Mouse (Mus musculus) kidney, adult 11 months (tissue): ENCODE measurements around the gene 1600014C10Rik.
A peak's percentile ranks its signal among the peaks of the same experiment; 100 is the strongest.

ENCODE experiments used
- DNase-seq: peaks from one replicate; pipeline ENCODE4 v3.0.0; 2022

The 1600014C10Rik gene

DNA sequence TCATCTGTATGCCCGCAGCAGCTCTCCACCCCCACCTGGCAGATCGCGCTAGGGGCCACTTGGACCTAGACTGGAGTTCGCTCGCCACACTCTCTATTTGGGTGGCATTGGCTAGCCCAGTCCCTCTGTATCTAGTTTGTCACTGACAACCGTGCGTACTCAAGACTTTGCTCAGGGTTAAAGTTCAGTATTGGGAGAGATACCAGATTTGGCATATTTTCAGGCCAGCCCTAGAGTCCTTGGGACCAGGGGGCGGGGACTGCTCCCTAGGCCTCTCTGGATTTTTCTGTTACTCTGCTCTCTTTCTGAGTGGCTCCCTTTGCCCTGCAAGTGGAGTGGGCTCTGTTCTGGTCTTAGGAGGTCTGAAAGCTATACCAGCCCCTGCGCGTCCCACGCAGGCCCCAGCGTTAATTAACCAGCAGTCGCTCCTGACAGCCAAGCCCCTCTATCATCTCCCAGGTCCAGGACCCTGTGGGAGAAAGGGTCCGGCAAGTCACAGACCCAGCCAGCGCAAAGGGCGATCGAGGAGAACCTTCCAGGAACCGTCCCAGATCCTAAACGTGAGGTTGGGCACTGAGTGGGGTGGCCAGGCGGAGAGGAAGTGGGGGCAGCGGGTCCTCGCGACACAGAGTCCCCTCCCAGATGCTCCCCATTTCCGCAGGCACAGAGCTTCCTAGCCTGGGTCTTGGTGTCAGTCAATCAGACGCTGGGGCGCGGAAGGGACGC, at the start of gene 1600014C10Rik:
Gene 1600014C10Rik (plus strand): TSS at position 256 of the 726 bp plus-strand sequence.
- no peak for DNase-seq

- DNase-seq, result no peak
Observed at GRCm38 (mm10) chr7:38134471-38134870, 48.5 kb upstream of the 1600014C10Rik start.

DNA sequence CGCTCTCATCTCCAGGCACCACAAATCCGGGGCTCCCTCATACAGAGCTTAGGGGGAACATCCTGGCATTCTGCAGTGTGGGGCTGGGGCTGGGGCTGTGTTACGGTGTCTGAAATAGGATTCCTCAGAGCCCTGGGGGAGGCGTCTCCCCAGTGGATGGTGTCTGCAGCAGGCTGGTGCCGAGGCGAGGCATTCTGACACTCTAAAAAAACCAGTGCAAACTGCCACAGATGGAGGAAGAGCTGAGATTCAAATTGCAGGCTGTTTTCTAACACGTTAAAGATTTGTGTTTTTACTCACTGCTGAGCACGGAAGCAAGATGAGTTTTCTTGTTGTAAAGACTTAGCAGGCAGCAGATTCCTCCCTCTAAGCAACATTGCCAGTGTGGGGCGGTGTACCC, 42.7 kb upstream of the 1600014C10Rik start:
- no peak for DNase-seq

DNA sequence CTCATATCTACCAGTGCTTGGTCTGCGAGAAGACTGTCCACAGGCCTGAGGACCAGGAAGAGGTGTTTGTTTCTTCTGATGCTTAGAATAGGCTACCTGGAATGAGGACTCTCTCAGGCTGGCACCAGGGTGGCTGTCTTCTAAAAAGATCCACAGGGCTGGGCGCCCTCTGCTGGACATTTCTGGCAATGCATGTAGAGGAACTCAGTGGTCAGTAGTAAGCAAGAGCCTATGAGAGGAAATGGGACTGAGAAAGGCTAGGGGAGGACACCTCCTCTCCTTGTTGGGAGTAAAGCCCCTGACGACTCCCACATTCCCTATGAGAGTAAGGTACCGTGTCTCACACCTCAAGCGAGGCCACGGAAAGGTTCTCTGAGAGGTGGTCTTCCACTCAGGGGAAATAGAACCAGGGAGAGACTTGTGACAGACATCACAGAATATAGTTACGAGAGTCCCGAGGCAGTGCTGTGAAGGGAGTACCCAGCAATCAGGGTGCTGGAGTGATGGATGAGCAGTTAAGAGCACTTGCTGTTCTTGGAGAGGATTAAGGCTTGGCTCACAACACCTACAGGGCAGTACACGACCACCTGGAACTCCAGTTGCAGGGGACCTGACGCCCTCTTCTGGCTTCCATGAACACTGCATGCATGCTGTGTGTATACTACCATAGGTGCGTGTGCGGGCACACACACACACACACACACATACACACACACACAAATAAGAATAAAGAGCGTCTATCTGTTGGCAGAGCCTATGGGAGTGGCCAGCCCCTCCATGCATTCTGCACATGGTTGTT, 41.1 kb upstream of the 1600014C10Rik start:
- DNase-seq, result peak; percentile 59

GRCm38 (mm10) chr7:38147477-38147876, 35.5 kb upstream of the 1600014C10Rik start:
- no peak for DNase-seq

GRCm38 (mm10) chr7:38151706-38152312, 31.2 kb upstream of the 1600014C10Rik start:
- DNase-seq, result no peak

GRCm38 (mm10) chr7:38152571-38152970, 30.4 kb upstream of the 1600014C10Rik start:
- DNase-seq, result no peak

DNA sequence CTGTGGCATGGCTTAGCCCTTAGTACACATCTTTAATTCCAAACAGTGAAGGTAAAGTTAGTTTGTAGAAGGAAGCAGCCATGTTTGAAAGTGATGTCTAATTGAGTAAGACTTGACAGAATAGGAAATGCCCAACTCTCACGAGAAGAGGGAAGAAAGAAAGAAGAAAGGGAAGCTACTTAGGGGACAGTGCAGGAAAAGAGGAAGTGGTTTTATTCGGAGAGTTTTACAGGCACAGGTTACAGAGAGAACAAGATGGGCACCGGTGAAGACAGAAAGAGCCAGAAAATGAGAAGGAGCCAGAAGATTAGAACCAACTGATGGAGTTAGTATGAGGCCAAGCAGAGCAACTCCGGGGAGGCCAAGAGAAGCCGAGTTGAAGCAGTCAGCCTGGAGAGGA, 27.2 kb upstream of the 1600014C10Rik start:
- DNase-seq, result no peak

GRCm38 (mm10) chr7:38158764-38159458, 24.1 kb upstream of the 1600014C10Rik start:
- DNase-seq, result no peak

- no peak for DNase-seq
Observed at GRCm38 (mm10) chr7:38161438-38161837, 21.6 kb upstream of the 1600014C10Rik start.

DNA sequence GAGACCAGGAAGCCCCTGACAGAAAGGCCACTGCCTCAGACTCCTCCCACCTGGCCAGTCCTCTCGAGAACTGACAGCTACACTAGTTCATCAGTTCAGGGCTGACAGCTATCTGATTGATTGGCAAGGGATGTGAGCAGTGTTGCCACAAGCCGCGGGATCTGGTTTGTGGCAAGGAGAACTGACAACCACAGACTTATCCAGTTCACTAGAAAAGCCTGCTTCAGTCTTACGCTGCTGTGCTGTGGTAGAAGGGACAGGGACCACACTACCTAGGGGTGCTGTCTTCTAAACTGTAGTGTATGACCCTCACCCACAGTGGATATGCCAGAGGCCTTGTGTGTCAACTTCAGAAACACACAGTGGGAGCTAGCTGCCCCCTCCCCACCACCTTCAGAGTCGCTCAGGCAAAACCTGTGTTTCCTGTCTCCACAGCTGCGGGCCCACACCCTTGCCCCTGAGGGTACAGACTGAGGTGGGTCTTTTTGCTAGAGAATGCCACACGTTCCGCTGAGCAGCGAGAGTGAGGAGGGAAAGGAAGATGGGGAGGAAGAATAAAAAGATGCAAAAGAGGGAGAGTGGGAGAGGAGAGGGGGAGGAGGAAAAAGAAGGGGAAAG, 19.5 kb upstream of the 1600014C10Rik start:
- DNase-seq, result no peak

- DNase-seq, result no peak
Observed at GRCm38 (mm10) chr7:38166930-38167645, 15.9 kb upstream of the 1600014C10Rik start.

- DNase-seq, result no peak
Observed at GRCm38 (mm10) chr7:38167724-38168141, 15.3 kb upstream of the 1600014C10Rik start.

- no peak for DNase-seq
Observed at GRCm38 (mm10) chr7:38173871-38174270, 9.1 kb upstream of the 1600014C10Rik start.

- no peak for DNase-seq
Observed at GRCm38 (mm10) chr7:38174321-38175148, 8.5 kb upstream of the 1600014C10Rik start.

DNA sequence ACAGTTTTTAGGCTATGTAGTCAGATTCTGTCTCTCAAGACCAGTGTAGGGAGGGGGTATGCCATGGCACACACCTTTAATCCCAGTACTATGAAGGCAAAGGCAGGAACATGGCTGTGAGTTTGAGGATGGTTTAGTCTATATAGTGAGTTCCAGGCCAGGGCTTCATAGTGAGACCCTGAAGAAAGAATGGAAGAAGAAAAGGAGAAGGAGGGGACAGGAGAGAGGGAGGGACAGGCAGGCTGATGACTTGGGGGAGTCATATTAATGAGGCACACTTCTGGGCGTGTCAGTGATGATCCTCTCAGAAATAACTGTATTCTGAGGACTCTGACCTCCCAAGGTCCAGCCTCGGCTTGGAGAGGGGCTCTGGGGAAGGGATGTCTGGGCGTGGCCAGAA, 7.0 kb upstream of the 1600014C10Rik start:
- DNase-seq, result no peak

GRCm38 (mm10) chr7:38179896-38180295, 3.1 kb upstream of the 1600014C10Rik start:
- DNase-seq, result no peak

- DNase-seq, result no peak
Observed at GRCm38 (mm10) chr7:38181366-38181765, 1.7 kb upstream of the 1600014C10Rik start.

DNA sequence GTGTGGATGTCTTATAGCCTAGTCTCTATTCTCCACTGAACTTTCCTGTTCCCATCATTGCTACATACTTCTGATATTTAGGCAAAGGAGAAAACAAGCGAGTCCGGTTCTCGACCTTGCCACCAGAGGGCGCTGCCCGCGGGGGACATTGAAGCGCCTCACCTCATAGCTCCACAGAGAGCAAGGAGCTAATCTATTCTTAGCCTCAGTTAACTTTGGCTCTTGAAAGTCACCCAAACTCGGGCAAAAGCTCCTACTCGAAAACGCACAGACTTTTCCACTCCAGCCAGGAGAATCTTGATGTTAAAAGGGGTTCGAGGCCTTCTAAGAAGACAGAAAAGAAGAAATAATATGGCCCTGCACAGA, 438 bp upstream of the 1600014C10Rik start:
- peak; percentile 80 for DNase-seq

DNA sequence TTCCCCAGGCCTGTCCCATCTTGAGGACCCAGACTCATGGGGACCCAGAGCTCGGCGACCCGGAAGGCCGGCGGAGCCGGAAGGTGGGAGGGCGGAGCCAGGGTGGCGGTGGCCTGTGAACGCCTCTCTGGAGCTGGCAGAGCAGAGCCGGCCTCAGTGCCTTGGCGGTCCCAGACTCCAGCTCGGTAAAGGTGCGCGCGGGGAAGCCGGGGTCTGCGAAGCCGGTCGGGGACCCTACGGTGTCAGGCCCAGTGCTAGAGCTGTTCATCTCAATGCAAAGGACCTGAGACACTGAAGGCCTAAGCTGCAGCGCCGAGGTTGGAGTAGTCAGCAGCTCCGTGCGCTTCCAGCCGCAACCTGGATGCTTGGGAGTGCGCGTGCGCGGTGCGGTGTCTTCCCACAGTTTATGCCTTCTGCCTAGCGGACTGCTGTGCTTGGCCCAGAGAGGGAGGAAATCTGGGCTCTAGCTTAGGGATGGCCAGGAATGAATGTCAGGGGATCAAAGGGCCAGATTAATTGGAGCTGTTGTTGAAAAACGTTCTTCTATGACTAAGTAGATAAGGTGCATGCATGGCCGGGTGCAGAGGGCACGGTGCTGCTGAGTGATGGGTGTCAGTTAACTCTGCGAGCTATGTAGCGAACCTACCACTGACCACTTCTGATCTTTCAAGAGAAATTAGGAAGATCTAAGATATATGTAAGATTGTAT, 846 bp downstream of the 1600014C10Rik start:
- DNase-seq, result peak; percentile 87

GRCm38 (mm10) chr7:38184418-38184745, 1.4 kb downstream of the 1600014C10Rik start:
- DNase-seq, result no peak
